Mouse (Mus musculus) kidney, embryonic 14.5 days (tissue): ENCODE measurements at regions not wholly inside any gene's neighbourhood (a gene's known extent, or its start where the extent isn't known, plus 50 kb on each side); places are given as distances from the start of the nearest gene placed in this dataset.

Experiments
- ATAC-seq: fragments of 200-750 bp; cut with Nextera tagmentation; 2 replicates; pipeline ENCODE4 v1.8.0; 2017; ENCODE audit warnings: moderate number of reproducible peaks, mild to moderate bottlenecking, moderate TSS enrichment, moderate library complexity; ENCODE audit not compliant: low FRiP score, low TSS enrichment
- H3K27ac ChIP-seq: fragments of 300-500 bp; sonication (generic); 2 replicates; pipeline ENCODE4 v1.5.1; 2014; ENCODE audit warnings: low read depth, mild to moderate bottlenecking, low read length, moderate library complexity, mixed read lengths
- H3K27me3 ChIP-seq: fragments of 300-500 bp; sonication (generic); 2 replicates; pipeline ENCODE4 v1.6.1; 2014; ENCODE audit warnings: mild to moderate bottlenecking, low read length; ENCODE audit not compliant: control insufficient read depth, insufficient read depth
- H3K36me3 ChIP-seq: fragments of 300-500 bp; sonication (generic); 2 replicates; pipeline ENCODE4 v1.6.1; 2014; ENCODE audit warnings: low read length, mixed read lengths; ENCODE audit not compliant: control insufficient read depth, insufficient read depth
- H3K4me1 ChIP-seq: fragments of 300-500 bp; sonication (generic); 2 replicates; pipeline ENCODE4 v1.6.1; 2014; ENCODE audit warnings: low read length, mixed read lengths; ENCODE audit not compliant: control insufficient read depth, insufficient read depth
- H3K4me2 ChIP-seq: fragments of 300-500 bp; sonication (generic); replicated peaks from 2 replicates; pipeline ENCODE4 v1.6.1; 2014; ENCODE audit warnings: low read depth, mild to moderate bottlenecking, low read length
- H3K4me3 ChIP-seq: fragments of 300-500 bp; sonication (generic); 2 replicates; pipeline ENCODE4 v1.5.1; 2014; ENCODE audit warnings: mild to moderate bottlenecking, low read length
- H3K9ac ChIP-seq: fragments of 300-500 bp; sonication (generic); 2 replicates; pipeline ENCODE4 v1.6.1; 2014; ENCODE audit warnings: low read depth, mild to moderate bottlenecking, low read length, moderate library complexity
- H3K9me3 ChIP-seq: fragments of 300-500 bp; sonication (generic); 2 replicates; pipeline ENCODE4 v1.6.1; 2016; ENCODE audit warnings: low read length; ENCODE audit not compliant: control insufficient read depth
- WGBS: fragments of 180-500 bp; shearing (Covaris S2); extraction: QIAGEN DNeasy Blood & Tissue Kit; methylation state at CpG from one replicate; pipeline ENCODE4 v1.1.7; 2014; 5-methylcytosine and 5-hydroxymethylcytosine counted together

DNA sequence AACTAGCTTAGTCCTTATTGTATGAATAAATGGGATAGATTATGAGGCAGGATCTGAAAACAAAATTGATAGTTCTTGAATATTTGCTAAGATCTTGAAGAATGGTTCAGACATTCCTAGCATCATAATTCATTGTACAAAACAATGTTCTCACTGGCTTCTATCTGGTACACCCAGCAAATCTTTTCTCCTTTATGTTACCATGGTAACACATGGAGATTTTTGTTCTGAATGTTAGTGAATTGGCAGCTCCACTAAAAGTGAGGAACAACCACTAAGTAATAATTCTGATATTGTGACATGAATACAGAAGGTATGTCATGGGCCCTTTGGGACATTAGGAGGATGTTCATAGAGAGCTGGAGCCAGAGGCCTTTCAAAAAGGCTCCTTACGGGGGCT, 639.8 kb downstream of the Gsdmc2 start:
- Histone ChIP-seq H3K9ac (no peak overlapping the region), H3K27me3 (no peaks in the 10 kb centered on the region), H3K9me3 (no peaks in the 10 kb centered on the region), H3K4me2 (no peak overlapping the region), H3K4me1 (no peaks in the 10 kb centered on the region), H3K36me3 (no peaks in the 10 kb centered on the region), H3K4me3 (no peak overlapping the region), H3K27ac (no peak overlapping the region)
- ATAC-seq: no peak
- WGBS: 83% methylated on average over 1 of the region's 1 CpGs

DNA sequence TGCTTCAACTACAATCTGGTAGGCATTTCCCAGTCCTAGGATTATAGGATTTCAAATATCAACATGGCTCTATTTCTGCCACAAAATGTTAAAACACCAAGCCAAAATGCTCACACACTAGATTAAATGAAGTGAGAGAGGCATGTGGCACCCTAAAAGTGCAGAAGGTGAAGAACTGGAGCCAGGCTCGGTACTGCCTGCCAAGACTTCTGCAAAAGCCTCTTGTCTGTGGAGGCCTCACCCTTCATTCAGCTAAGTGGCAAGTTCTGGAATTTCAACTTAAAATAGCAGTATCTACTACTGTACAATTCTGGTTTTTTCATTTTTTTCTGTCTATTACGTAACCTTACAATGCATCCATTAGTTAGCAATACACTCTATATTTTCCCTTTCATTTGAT, 649.9 kb downstream of the Gsdmc2 start:
- Histone ChIP-seq H3K27ac (0 out of 2 replicates have a peak overlapping the region, but pooled peaks have one; percentile 30), H3K4me1 (peaks cover 7% of the 10 kb centered on the region; the same call in 1 of the 2 replicates), H3K9me3 (no peaks in the 10 kb centered on the region), H3K4me2 (no peak overlapping the region), H3K9ac (no peak overlapping the region), H3K36me3 (no peaks in the 10 kb centered on the region), H3K4me3 (no peak overlapping the region), H3K27me3 (no peaks in the 10 kb centered on the region)
- ATAC-seq: no peak
- WGBS: 89% methylated on average over 2 of the region's 2 CpGs

DNA sequence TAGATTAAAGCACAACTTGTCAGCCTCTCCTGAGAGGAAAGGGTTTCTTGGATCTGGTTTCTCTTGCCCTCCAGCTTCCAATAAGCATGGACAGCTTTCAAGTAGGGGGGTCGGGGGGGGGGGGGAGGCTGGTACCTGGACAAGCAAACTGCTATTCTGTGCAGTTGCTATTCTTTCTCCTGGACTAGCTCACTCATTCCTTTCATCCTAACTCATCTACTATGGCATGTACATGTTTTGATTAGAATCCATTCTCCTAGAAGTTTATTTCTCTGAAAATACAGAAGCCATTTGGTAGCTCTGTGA, 650.5 kb downstream of the Gsdmc2 start:
- no peaks in the 10 kb centered on the region for H3K27me3 ChIP-seq
- no peaks in the 10 kb centered on the region for H3K36me3 ChIP-seq
- H3K4me1 ChIP-seq: peaks cover 7% of the 10 kb centered on the region; the same call in 1 of the 2 replicates
- no peak; the same call in 1 of the 2 replicates for ATAC-seq
- 0 out of 2 replicates have a peak overlapping the region, but pooled peaks have one; percentile 30 for H3K27ac ChIP-seq
- no peak overlapping the region for H3K4me3 ChIP-seq
- H3K9me3 ChIP-seq: no peaks in the 10 kb centered on the region
- 14% methylated on average over 1 of the region's 1 CpGs for WGBS
- no peak overlapping the region for H3K4me2 ChIP-seq
- no peak overlapping the region for H3K9ac ChIP-seq

DNA sequence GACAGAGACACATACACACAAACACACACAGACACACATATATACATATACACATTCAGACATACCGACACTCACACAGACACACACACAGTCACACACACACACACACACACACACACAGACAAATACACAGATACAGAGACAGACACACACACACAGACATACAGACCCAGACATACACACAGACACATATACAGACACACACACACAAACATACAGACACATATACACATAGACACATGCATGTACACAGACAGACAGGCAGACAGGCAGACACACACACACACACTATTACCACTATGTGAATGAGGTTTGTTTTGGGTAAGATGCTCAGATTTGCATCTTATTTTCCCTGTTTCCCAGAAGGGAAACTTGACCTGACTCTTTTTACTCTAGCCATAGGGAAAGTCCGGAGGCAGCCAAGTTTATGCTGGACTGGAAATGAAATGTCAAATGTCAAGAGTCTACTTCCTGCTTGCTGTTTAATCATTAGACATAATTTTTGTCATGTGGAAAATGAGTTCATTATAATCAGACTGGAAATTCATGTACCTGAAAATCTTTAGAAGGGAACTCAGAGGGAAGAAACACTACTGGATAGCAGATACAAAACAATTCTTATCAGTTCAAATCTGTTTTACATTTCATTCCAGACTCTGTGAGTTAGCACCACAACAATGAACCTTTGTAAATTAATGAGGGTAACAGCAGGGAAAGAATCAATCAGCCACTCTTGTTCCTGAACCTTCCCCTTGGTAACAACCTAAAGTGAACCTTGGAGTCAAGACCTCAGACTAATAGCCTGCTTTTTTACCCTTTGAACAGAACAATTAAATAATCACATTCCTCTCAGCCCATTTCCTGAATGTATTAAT, 651.1 kb downstream of the Gsdmc2 start:
- ATAC-seq: peak; percentile 85
- WGBS: 33% methylated on average over 2 of the region's 2 CpGs
- Histone ChIP-seq H3K4me3 (no peak overlapping the region), H3K4me2 (no peak overlapping the region), H3K36me3 (no peaks in the 10 kb centered on the region), H3K9me3 (no peaks in the 10 kb centered on the region), H3K27me3 (no peaks in the 10 kb centered on the region), H3K9ac (no peak overlapping the region), H3K27ac (0 out of 2 replicates have a peak overlapping the region, but pooled peaks have one; percentile 30), H3K4me1 (peaks cover 7% of the 10 kb centered on the region; the same call in 1 of the 2 replicates)

DNA sequence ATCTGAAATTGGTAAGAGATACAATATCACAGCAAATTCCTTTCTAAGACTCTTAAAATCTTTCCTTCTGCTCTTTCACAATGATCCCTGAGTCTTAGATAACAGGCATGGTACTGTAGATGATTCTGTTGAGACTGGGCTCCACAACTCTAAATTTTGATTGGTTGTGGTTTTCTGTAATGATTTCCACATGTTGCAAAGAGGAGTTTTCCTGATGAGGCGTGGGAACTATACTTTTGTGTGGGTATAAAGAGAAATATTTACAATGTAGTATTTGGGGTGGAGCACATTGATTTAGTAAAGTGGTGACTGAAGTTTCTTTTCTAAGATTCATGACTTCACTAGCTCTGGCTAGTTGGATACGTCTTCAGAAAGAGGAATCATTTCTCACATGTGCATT, 653.2 kb downstream of the Gsdmc2 start:
- no peak for ATAC-seq
- Histone ChIP-seq H3K4me3 (no peak overlapping the region), H3K4me2 (no peak overlapping the region), H3K36me3 (no peaks in the 10 kb centered on the region), H3K4me1 (peaks cover 7% of the 10 kb centered on the region; the same call in 1 of the 2 replicates), H3K27ac (no peak overlapping the region), H3K9ac (no peak overlapping the region), H3K27me3 (no peaks in the 10 kb centered on the region), H3K9me3 (no peaks in the 10 kb centered on the region)
- WGBS: 80% methylated on average over 2 of the region's 2 CpGs

DNA sequence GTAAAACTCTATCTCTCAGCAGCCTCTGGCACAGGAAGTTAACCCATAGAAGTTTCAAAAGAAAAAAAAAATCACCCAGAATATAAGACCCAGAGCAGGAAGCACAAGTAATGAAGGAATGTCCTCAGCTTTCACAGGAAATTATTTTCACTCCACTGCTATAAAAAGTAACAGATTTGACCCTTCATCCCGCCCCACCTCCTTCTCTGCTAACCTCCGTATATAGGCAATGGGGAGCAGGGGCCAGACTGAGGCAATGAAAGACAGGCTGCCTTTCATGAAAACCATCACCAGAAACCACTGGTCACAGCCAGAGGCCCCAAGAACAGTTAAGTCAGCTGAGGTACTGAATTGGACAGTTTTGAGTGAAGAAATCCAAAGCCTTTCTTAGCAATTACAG, 654.9 kb downstream of the Gsdmc2 start:
- no peaks in the 10 kb centered on the region for H3K36me3 ChIP-seq
- no peak overlapping the region for H3K27ac ChIP-seq
- ATAC-seq: peak; percentile 29; the same call in 1 of the 2 replicates
- peaks cover 7% of the 10 kb centered on the region; the same call in 1 of the 2 replicates for H3K4me1 ChIP-seq
- H3K4me2 ChIP-seq: no peak overlapping the region
- H3K9me3 ChIP-seq: no peaks in the 10 kb centered on the region
- H3K4me3 ChIP-seq: no peak overlapping the region
- WGBS: 25% methylated on average over 2 of the region's 2 CpGs
- H3K27me3 ChIP-seq: no peaks in the 10 kb centered on the region
- H3K9ac ChIP-seq: no peak overlapping the region

DNA sequence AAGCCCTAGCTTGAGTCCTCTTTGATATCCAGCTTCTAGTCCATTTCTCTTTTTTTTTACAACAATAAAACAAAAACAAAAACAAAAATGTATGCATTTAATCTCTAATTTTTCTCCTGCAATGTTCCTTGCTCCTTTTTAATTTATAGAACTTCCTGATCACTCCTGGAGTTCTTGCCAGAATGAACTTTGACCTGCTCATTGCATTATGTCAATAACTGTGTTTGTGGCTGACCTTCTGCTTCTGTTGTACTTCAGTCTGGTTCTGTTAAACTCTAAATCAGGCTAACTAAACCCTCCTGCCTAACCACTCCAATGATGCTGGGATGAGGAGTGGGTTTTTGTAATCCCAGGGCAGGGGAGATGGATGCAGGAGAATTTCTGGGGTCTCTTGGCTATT, 674.0 kb downstream of the Gsdmc2 start:
- H3K9me3 ChIP-seq: no peaks in the 10 kb centered on the region
- no peak overlapping the region for H3K4me2 ChIP-seq
- no peaks in the 10 kb centered on the region for H3K36me3 ChIP-seq
- H3K4me1 ChIP-seq: no peaks in the 10 kb centered on the region
- no peak overlapping the region for H3K9ac ChIP-seq
- H3K27me3 ChIP-seq: no peaks in the 10 kb centered on the region
- no peak for ATAC-seq
- no peak overlapping the region for H3K27ac ChIP-seq
- no peak overlapping the region for H3K4me3 ChIP-seq

DNA sequence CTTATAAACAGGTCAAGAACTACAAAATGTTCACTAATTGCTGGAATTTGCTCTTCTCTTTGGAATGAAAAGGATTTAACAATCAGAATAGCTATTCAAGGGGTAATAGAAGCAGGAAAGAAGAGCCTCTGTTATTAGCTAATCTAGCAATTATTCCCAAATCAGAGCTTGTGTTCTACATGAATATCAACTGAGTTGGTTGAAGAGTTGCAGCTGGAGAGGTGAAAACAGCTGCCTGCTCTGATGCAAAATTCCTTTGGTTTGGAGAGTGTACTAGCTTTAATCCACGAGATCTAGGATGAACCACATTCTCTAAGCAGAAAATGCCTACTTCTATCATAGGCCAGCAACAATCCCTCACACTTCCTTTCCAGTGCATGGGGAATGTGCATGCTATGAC, 674.8 kb downstream of the Gsdmc2 start:
- Histone ChIP-seq H3K4me2 (no peak overlapping the region), H3K4me3 (no peak overlapping the region), H3K27ac (no peak overlapping the region), H3K27me3 (no peaks in the 10 kb centered on the region), H3K9me3 (no peaks in the 10 kb centered on the region), H3K36me3 (no peaks in the 10 kb centered on the region), H3K4me1 (no peaks in the 10 kb centered on the region), H3K9ac (no peak overlapping the region)
- no peak for ATAC-seq
- WGBS: 42% methylated on average over 1 of the region's 1 CpGs

DNA sequence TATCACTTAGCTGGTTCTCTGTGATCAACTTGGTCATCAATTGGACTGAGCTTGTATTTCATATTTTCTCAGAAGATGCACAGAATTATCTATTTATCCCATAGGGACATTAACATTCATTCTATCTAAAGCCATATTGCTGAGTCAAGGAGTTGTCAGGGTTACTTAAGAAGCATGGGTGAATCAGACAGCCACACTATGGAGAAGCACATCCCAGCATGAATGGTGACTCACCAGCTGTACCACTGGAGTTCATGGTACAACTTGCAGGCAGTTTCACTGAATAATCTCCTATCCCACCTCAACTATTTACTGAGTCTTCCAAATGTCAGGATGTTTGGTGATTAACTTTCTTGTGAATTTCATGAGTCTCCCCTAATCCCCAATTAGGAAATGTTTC, 678.6 kb downstream of the Gsdmc2 start:
- H3K4me3 ChIP-seq: no peak overlapping the region
- H3K4me2 ChIP-seq: no peak overlapping the region
- no peaks in the 10 kb centered on the region for H3K9me3 ChIP-seq
- no peaks in the 10 kb centered on the region for H3K27me3 ChIP-seq
- H3K9ac ChIP-seq: no peak overlapping the region
- H3K36me3 ChIP-seq: no peaks in the 10 kb centered on the region
- H3K27ac ChIP-seq: no peak overlapping the region
- H3K4me1 ChIP-seq: no peaks in the 10 kb centered on the region; the same call in 1 of the 2 replicates
- ATAC-seq: no peak
